Mouse (Mus musculus) heart, embryonic 13.5 days (tissue): Measurements from ENCODE around the gene Hspa1a. TPM values are rescaled to one million over a fixed set of nuclear protein-coding genes. Genes with fewer than 3 reads are reported as not detected.
"Not testable (repeated sequence)": the region's sequence is repeated elsewhere in the genome, so short reads cannot be mapped to it uniquely, and the experiment has no call there.

ENCODE experiments used
- ATAC-seq: fragments of 200-750 bp; cut with Nextera tagmentation; 2 replicates; pipeline ENCODE4 v1.8.0; 2017; ENCODE audit warnings: moderate TSS enrichment; ENCODE audit not compliant: insufficient number of reproducible peaks, low FRiP score, low TSS enrichment; ENCODE audit errors: extremely low read depth
- H3K27ac ChIP-seq: fragments of 300-500 bp; sonication (generic); replicated peaks from 2 replicates; pipeline ENCODE4 v1.5.1; 2015; ENCODE audit warnings: moderate library complexity, mild to moderate bottlenecking, inconsistent platforms
- H3K27me3 ChIP-seq: fragments of 300-500 bp; sonication (generic); replicated peaks from 2 replicates; pipeline ENCODE4 v1.6.1; 2015; ENCODE audit warnings: mild to moderate bottlenecking, inconsistent platforms
- H3K36me3 ChIP-seq: fragments of 300-500 bp; sonication (generic); 2 replicates; pipeline ENCODE4 v1.6.1; 2015; ENCODE audit warnings: mild to moderate bottlenecking, inconsistent platforms
- H3K4me1 ChIP-seq: fragments of 300-500 bp; sonication (generic); 2 replicates; pipeline ENCODE4 v1.6.1; 2015; ENCODE audit warnings: inconsistent platforms
- H3K4me2 ChIP-seq: fragments of 300-500 bp; sonication (generic); 2 replicates; pipeline ENCODE4 v1.6.1; 2015; ENCODE audit warnings: inconsistent platforms, mild to moderate bottlenecking, moderate library complexity
- H3K4me3 ChIP-seq: fragments of 300-500 bp; sonication (generic); 2 replicates; pipeline ENCODE4 v1.5.1; 2015; ENCODE audit warnings: moderate library complexity, mild to moderate bottlenecking, inconsistent platforms
- H3K9ac ChIP-seq: fragments of 300-500 bp; sonication (generic); 2 replicates; pipeline ENCODE4 v1.6.1; 2015; ENCODE audit warnings: inconsistent platforms, mild to moderate bottlenecking, moderate library complexity
- H3K9me3 ChIP-seq: fragments of 300-500 bp; sonication (generic); 2 replicates; pipeline ENCODE4 v1.6.1; 2016; ENCODE audit warnings: inconsistent platforms
- WGBS: fragments of 180-500 bp; shearing (Covaris S2); methylation state at CpG from one replicate; pipeline ENCODE4 v1.1.7; 2015; ENCODE audit warnings: mixed read lengths; 5-methylcytosine and 5-hydroxymethylcytosine counted together
- polyA plus RNA-seq: library from polyadenylated mRNA; unstranded; fragments of >200 nt; fragmentation: Nextera tagmentation; extraction: Ambion mirVana; gene quantifications from 2 replicates; pipeline ENCODE4 v1.2.1, GENCODE M21; 2015

The Hspa1a gene
- polyA plus RNA-seq, 1 experiment from 2014 or later = 3.9 TPM

DNA sequence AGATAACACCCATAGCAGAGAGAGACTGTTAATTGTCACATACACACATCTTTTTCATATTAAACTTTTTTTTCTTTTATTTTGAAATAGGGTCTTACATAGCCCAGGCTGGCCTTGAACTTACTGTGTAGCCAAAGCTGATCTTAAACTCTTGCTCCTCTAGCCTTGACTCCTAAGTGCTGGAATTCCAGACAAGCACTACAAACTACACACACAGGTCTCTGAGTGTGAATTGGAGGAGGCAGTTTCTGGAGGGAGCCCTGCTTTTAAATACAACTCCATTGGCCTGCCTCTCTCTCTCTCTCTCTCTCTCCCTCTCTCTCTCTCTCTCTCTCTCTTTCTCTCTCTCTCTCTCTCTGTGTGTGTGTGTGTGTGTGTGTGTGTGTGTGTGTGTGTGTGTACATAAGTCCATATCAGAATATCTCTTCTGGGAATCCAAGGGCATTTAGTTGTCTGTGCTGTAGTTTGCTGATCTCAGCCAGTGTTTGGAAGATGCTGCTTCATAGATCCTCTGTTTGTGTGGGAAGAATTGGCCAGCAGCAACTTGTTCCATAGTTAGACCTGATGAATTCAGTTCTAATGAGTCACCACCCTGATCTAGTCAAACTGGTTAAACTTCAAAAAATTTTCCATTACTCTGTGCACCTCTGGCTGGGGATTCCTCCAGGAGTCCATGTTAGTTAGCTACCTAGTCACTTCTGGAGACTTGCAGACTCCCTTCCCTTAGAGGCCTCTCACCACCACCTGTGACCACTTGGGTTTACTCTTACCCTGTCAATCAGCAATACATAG lies 11.1 kb downstream of the Hspa1a start:
- Histone ChIP-seq H3K36me3 (no peaks in the 10 kb centered on the region), H3K27ac (no peak overlapping the region), H3K9me3 (no peaks in the 10 kb centered on the region), H3K9ac (no peak overlapping the region), H3K4me3 (no peak overlapping the region), H3K4me1 (peaks cover 16% of the 10 kb centered on the region), H3K4me2 (no peak overlapping the region), H3K27me3 (peaks cover 35% of the 10 kb centered on the region)
- no peak for ATAC-seq

- Histone ChIP-seq H3K9me3 (no peaks in the 10 kb centered on the region), H3K9ac (peak overlapping the region; percentile 84), H3K4me2 (peak overlapping the region; percentile 85), H3K4me3 (peak overlapping the region; percentile 64), H3K27me3 (peaks cover 37% of the 10 kb centered on the region), H3K36me3 (no peaks in the 10 kb centered on the region), H3K27ac (peak overlapping the region; percentile 97), H3K4me1 (peaks cover 12% of the 10 kb centered on the region)
- ATAC-seq = no peak
- 11% methylated on average over 12 of the region's 12 CpGs for WGBS
Observed at GRCm38 (mm10) chr17:34959881-34960515, 12.0 kb downstream of the Hspa1a start.

GRCm38 (mm10) chr17:34959130-34959778 lies 12.7 kb downstream of the Hspa1a start, which contains the start of gene Hspa1b:
Gene Hspa1b (minus strand): TSS chr17:34959238.
- H3K9ac ChIP-seq = peak within 1 kb of the TSS; percentile 84
- peak within 1 kb of the TSS; percentile 97 for H3K27ac ChIP-seq
- peaks cover 40% of the 10 kb centered on the region for H3K27me3 ChIP-seq
- peak; percentile 88 for ATAC-seq
- H3K36me3 ChIP-seq, H3K4me1 ChIP-seq, H3K9me3 ChIP-seq: not testable (repeated sequence)
- under 1% methylated on average over 32 of the region's 32 CpGs for WGBS
- H3K4me2 ChIP-seq = peak within 1 kb of the TSS; percentile 85
- H3K4me3 ChIP-seq = peak within 1 kb of the TSS; percentile 64

DNA sequence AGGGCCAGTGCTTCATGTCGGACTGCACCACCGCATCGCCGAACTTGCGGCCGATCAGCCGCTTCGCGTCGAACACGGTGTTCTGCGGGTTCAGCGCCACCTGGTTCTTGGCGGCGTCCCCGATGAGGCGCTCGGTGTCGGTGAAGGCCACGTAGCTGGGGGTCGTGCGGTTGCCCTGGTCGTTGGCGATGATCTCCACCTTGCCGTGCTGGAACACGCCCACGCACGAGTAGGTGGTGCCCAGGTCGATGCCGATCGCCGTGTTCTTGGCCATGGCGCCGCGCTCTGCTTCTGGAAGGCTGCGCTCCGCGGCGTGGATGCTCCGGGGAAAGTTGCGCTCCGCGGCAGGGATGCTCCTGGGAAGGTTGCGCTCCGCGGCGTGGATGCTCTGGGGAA lies 13.2 kb downstream of the Hspa1a start:
- H3K4me3 ChIP-seq = peak overlapping the region; percentile 64
- WGBS = 2% methylated on average over 18 of the region's 47 CpGs
- H3K4me1 ChIP-seq, H3K36me3 ChIP-seq, H3K9me3 ChIP-seq, H3K27ac ChIP-seq, H3K9ac ChIP-seq: not testable (repeated sequence)
- peak overlapping the region; percentile 85 for H3K4me2 ChIP-seq
- peak; percentile 9; the same call in 1 of the 2 replicates for ATAC-seq
- peaks cover 40% of the 10 kb centered on the region for H3K27me3 ChIP-seq

- H3K9ac ChIP-seq, H3K27ac ChIP-seq, H3K36me3 ChIP-seq, H3K4me2 ChIP-seq, H3K9me3 ChIP-seq, ATAC-seq, H3K4me1 ChIP-seq, H3K4me3 ChIP-seq: not testable (repeated sequence)
- 19% methylated on average over 25 of the region's 40 CpGs for WGBS
- H3K27me3 ChIP-seq = peaks cover 34% of the 10 kb centered on the region
Observed at GRCm38 (mm10) chr17:34957966-34958365, 14.0 kb downstream of the Hspa1a start.

- not testable (repeated sequence) for H3K36me3 ChIP-seq, H3K4me3 ChIP-seq, ATAC-seq, H3K4me1 ChIP-seq, H3K27ac ChIP-seq, H3K9me3 ChIP-seq, H3K9ac ChIP-seq
- peaks cover 30% of the 10 kb centered on the region for H3K27me3 ChIP-seq
- H3K4me2 ChIP-seq = peak overlapping the region; percentile 18; the same call in 1 of the 2 replicates
- 11% methylated on average over 30 of the region's 40 CpGs for WGBS
Observed at GRCm38 (mm10) chr17:34957291-34957690, 14.7 kb downstream of the Hspa1a start.

DNA sequence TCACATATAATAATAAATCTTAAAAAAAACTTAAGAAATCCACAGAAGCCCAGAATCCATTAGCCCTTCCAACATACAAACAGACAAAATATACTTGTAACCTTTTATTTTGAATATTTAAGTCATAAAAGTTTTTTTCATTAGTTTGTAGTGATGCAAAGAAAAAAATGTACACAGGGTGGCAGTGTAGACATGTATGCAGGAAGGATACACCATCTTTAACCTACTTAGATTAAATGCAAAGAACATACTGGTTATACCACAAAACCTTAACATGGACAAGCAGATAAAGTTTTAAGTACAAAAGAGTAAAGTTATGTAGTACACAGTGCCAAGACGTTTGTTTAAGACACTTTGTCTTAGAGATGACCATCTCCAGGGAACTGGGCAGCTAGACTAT lies 15.6 kb downstream of the Hspa1a start:
- ATAC-seq = no peak
- no peak overlapping the region for H3K27ac ChIP-seq
- H3K4me3 ChIP-seq = no peak overlapping the region
- WGBS = 34% methylated on average over 1 of the region's 1 CpGs
- H3K9me3 ChIP-seq = no peaks in the 10 kb centered on the region
- H3K9ac ChIP-seq = no peak overlapping the region
- H3K36me3 ChIP-seq = peaks cover 2% of the 10 kb centered on the region
- H3K4me2 ChIP-seq = no peak overlapping the region
- H3K4me1 ChIP-seq = peaks cover 10% of the 10 kb centered on the region
- peaks cover 23% of the 10 kb centered on the region for H3K27me3 ChIP-seq

- no peak overlapping the region for H3K9ac ChIP-seq
- WGBS = 68% methylated on average over 3 of the region's 3 CpGs
- peaks cover 21% of the 10 kb centered on the region for H3K27me3 ChIP-seq
Observed at GRCm38 (mm10) chr17:34955884-34956283, 16.1 kb downstream of the Hspa1a start.

GRCm38 (mm10) chr17:34954831-34955230 lies 17.1 kb downstream of the Hspa1a start:
- H3K36me3 ChIP-seq = peaks cover 17% of the 10 kb centered on the region
- no peaks in the 10 kb centered on the region for H3K9me3 ChIP-seq
- no peak for ATAC-seq
- H3K27me3 ChIP-seq = peaks cover 21% of the 10 kb centered on the region
- no peak overlapping the region for H3K4me2 ChIP-seq
- no peak overlapping the region for H3K4me3 ChIP-seq
- H3K27ac ChIP-seq = no peak overlapping the region
- peaks cover 19% of the 10 kb centered on the region for H3K4me1 ChIP-seq
- H3K9ac ChIP-seq = no peak overlapping the region
- 77% methylated on average over 4 of the region's 4 CpGs for WGBS

More at GRCm38 (mm10) chr17:34955884-34956283, 16.1 kb downstream of the Hspa1a start:
- H3K36me3 ChIP-seq = peaks cover 6% of the 10 kb centered on the region
- H3K4me1 ChIP-seq = peaks cover 14% of the 10 kb centered on the region
- H3K4me3 ChIP-seq = no peak overlapping the region
- no peak for ATAC-seq
- H3K27ac ChIP-seq = no peak overlapping the region
- no peaks in the 10 kb centered on the region for H3K9me3 ChIP-seq
- H3K4me2 ChIP-seq = no peak overlapping the region

- Histone ChIP-seq H3K9ac (no peak overlapping the region), H3K27me3 (peaks cover 21% of the 10 kb centered on the region), H3K9me3 (no peaks in the 10 kb centered on the region), H3K4me3 (no peak overlapping the region), H3K4me1 (peaks cover 18% of the 10 kb centered on the region), H3K27ac (no peak overlapping the region), H3K4me2 (no peak overlapping the region), H3K36me3 (peaks cover 23% of the 10 kb centered on the region)
- ATAC-seq = no peak
- 90% methylated on average over 4 of the region's 4 CpGs for WGBS
Observed at GRCm38 (mm10) chr17:34953904-34954303, 18.1 kb downstream of the Hspa1a start.

- Histone ChIP-seq H3K9ac (no peak overlapping the region), H3K9me3 (no peaks in the 10 kb centered on the region), H3K4me1 (peaks cover 18% of the 10 kb centered on the region), H3K27me3 (peaks cover 21% of the 10 kb centered on the region), H3K36me3 (peaks cover 23% of the 10 kb centered on the region), H3K27ac (no peak overlapping the region), H3K4me2 (peak overlapping the region; percentile 95; the same call in 1 of the 2 replicates), H3K4me3 (peak overlapping the region; percentile 83; the same call in 1 of the 2 replicates)
- no peak for ATAC-seq
- 79% methylated on average over 3 of the region's 3 CpGs for WGBS
Observed at GRCm38 (mm10) chr17:34953258-34953657, 18.7 kb downstream of the Hspa1a start.
